Mouse (Mus musculus): ENCODE measurements around the gene Ablim1. TPM values are rescaled to one million over a fixed set of nuclear protein-coding genes. Genes with fewer than 3 reads are reported as not detected.

The Ablim1 gene
- polyA plus RNA-seq, 1 experiment from 2014 or later: 26.6 TPM

DNA sequence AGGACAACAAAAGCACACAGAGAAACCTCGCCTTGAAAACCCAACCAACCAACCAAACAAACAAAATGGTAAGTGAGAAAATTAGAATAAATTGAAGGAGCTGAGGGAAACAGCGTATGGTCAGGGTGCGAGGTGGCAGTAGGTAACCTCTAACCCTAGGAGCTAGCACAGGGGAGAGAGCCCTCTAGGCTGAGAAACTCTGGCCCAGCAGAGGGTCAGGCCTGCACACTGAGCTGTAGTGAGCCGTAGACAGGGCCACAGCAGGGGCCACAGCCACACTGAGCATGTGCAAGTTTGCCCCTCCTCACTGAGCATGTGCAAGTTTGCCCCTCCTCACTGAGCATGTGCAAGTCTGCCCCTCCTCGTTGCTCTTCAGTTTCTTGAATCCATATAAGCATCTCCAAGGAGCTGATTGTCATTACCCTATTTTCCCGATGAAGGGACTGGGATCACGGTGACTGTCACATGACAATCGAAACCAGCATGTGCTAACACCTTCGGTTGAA, 247.6 kb downstream of the Ablim1 start:
- Histone ChIP-seq H3K4me3 (no peak overlapping the region), H3K36me3 (no peaks in the 10 kb centered on the region; the same call in 1 of the 2 replicates), H3K27me3 (no peaks in the 10 kb centered on the region), H3K4me2 (replicated peaks) (no peak overlapping the region), H3K4me1 (peaks cover 4% of the 10 kb centered on the region; the same call in 1 of the 2 replicates), H3K9ac (no peak overlapping the region), H3K9me3 (replicated peaks) (no peaks in the 10 kb centered on the region), H3K27ac (no peak overlapping the region)
- no peak for ATAC-seq (ENCODE audit: low FRiP score)
- WGBS: 83% methylated on average over 9 of the region's 9 CpGs

DNA sequence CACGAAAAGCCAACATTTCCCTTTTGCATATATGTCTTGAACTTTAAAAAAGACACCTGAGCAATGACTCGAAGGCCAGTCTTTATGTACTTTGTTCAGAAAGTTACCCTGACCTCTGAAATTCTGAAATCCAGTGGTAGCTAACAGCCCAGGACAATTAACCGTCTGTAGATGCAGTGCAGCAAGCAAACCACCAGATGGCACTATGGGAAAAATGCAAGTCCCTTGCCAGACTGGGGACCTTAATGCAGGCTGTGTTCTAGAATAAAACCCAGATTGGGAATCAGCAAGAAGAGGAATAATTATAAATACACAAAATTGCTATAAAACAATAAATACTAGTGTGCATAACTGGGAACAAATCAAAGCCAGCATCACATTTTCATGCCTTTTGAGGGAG, 248.4 kb downstream of the Ablim1 start:
- Histone ChIP-seq H3K4me2 (replicated peaks) (no peak overlapping the region), H3K27me3 (no peaks in the 10 kb centered on the region), H3K9ac (no peak overlapping the region), H3K9me3 (replicated peaks) (no peaks in the 10 kb centered on the region), H3K4me1 (peaks cover 4% of the 10 kb centered on the region; the same call in 1 of the 2 replicates), H3K36me3 (no peaks in the 10 kb centered on the region; the same call in 1 of the 2 replicates), H3K4me3 (no peak overlapping the region), H3K27ac (no peak overlapping the region)
- no peak for ATAC-seq (ENCODE audit: low FRiP score)
- 29% methylated on average over 3 of the region's 3 CpGs for WGBS

- H3K27ac ChIP-seq: no peak overlapping the region
- no peak overlapping the region for H3K4me3 ChIP-seq
- peaks cover 3% of the 10 kb centered on the region for H3K36me3 ChIP-seq
- no peak overlapping the region for H3K4me2 ChIP-seq (replicated peaks)
- H3K9me3 ChIP-seq (replicated peaks): peaks cover 2% of the 10 kb centered on the region
- H3K9ac ChIP-seq: no peak overlapping the region
- no peaks in the 10 kb centered on the region for H3K27me3 ChIP-seq
- WGBS: 57% methylated on average over 4 of the region's 4 CpGs
- no peak for ATAC-seq (ENCODE audit: low FRiP score)
- H3K4me1 ChIP-seq: peaks cover 4% of the 10 kb centered on the region; the same call in 1 of the 2 replicates
These were observed 252.0 kb downstream of the Ablim1 start for GRCm38 (mm10) chr19:57062746-57063145.

DNA sequence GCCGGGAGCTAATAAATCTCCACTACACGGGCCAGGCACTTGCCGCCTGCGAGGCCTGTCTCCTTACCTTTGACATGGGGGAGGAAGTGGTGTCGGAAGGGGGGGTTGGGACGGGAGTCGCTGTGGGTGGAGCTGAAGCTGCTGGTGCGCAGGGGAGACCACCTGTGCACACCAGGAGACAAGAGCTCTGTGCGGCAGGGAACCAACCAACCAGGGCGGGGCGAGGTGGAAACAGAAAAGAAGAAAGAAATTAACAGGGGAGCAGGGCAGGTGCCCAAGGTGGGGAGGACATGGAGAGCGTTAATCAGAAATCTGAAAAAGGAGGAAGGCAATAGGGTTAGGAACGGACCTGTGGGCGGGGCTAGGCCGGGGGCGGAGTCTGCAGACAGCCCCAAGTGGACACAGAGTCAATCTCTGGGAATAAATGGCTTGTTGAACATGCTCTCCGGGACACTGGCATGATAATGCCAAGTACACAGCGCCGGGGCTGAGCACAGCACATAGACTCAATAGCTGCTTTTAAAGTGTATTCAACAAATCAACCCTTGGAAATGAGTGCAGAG, 255.6 kb downstream of the Ablim1 start:
- Histone ChIP-seq H3K36me3 (peaks cover 6% of the 10 kb centered on the region), H3K4me3 (no peak overlapping the region), H3K4me1 (peaks cover 4% of the 10 kb centered on the region; the same call in 1 of the 2 replicates), H3K27ac (no peak overlapping the region), H3K9me3 (replicated peaks) (peaks cover 4% of the 10 kb centered on the region), H3K4me2 (replicated peaks) (no peak overlapping the region), H3K9ac (no peak overlapping the region), H3K27me3 (no peaks in the 10 kb centered on the region)
- no peak for ATAC-seq (ENCODE audit: low FRiP score)
- WGBS: 35% methylated on average over 19 of the region's 19 CpGs

GRCm38 (mm10) chr19:57057568-57057967, 257.2 kb downstream of the Ablim1 start:
- 97% methylated on average over 2 of the region's 2 CpGs for WGBS
- Histone ChIP-seq H3K4me2 (replicated peaks) (no peak overlapping the region), H3K9me3 (replicated peaks) (peaks cover 4% of the 10 kb centered on the region), H3K36me3 (peaks cover 6% of the 10 kb centered on the region), H3K27ac (no peak overlapping the region), H3K4me3 (no peak overlapping the region), H3K4me1 (peaks cover 4% of the 10 kb centered on the region; the same call in 1 of the 2 replicates), H3K27me3 (no peaks in the 10 kb centered on the region), H3K9ac (no peak overlapping the region)
- ATAC-seq (ENCODE audit: low FRiP score): no peak

- H3K27me3 ChIP-seq: no peaks in the 10 kb centered on the region; the same call in 1 of the 2 replicates
- H3K9ac ChIP-seq: no peak overlapping the region
- H3K4me3 ChIP-seq: no peak overlapping the region
- no peak overlapping the region for H3K27ac ChIP-seq
- no peak overlapping the region for H3K4me2 ChIP-seq (replicated peaks)
- WGBS: 91% methylated on average over 16 of the region's 16 CpGs
- peaks cover 4% of the 10 kb centered on the region; the same call in 1 of the 2 replicates for H3K4me1 ChIP-seq
- ATAC-seq (ENCODE audit: low FRiP score): no peak
- peaks cover 6% of the 10 kb centered on the region for H3K36me3 ChIP-seq
- peaks cover 4% of the 10 kb centered on the region for H3K9me3 ChIP-seq (replicated peaks)
These were observed 259.3 kb downstream of the Ablim1 start for GRCm38 (mm10) chr19:57055215-57056120.

DNA sequence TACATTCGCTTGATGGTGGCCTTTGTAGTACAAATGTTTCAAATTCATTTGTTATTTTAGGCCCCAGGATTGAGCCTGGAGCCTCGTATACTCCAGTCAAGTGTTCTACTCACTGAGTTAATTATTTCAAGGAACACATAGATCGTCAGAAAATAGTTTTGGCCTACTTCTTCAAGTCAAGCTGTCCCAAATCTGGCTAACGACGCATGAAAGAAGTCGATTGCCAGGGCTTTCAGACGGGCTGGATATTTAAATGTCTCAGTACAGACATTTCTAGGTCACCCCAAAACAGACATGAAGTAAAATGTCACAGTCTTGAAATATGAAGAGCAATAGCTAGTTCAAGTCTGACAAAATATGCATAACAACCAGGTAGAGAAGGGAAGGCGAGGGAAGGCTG, 261.8 kb downstream of the Ablim1 start:
- Histone ChIP-seq H3K27ac (no peak overlapping the region), H3K9ac (no peak overlapping the region), H3K4me3 (no peak overlapping the region), H3K4me1 (peaks cover 10% of the 10 kb centered on the region), H3K27me3 (no peaks in the 10 kb centered on the region; the same call in 1 of the 2 replicates), H3K36me3 (peaks cover 5% of the 10 kb centered on the region), H3K9me3 (replicated peaks) (peaks cover 4% of the 10 kb centered on the region), H3K4me2 (replicated peaks) (no peak overlapping the region)
- no peak for ATAC-seq (ENCODE audit: low FRiP score)
- 78% methylated on average over 8 of the region's 8 CpGs for WGBS

- no peak overlapping the region for H3K4me3 ChIP-seq
- H3K9me3 ChIP-seq (replicated peaks): no peaks in the 10 kb centered on the region
- 94% methylated on average over 7 of the region's 7 CpGs for WGBS
- no peak overlapping the region for H3K4me2 ChIP-seq (replicated peaks)
- H3K4me1 ChIP-seq: peaks cover 10% of the 10 kb centered on the region
- no peak for ATAC-seq (ENCODE audit: low FRiP score)
- no peaks in the 10 kb centered on the region; the same call in 1 of the 2 replicates for H3K27me3 ChIP-seq
- no peaks in the 10 kb centered on the region for H3K36me3 ChIP-seq
- no peak overlapping the region for H3K27ac ChIP-seq
- no peak overlapping the region for H3K9ac ChIP-seq
These were observed 262.7 kb downstream of the Ablim1 start for GRCm38 (mm10) chr19:57052016-57052415.

GRCm38 (mm10) chr19:57049592-57050090, 265.1 kb downstream of the Ablim1 start:
- Histone ChIP-seq H3K36me3 (no peaks in the 10 kb centered on the region), H3K9ac (no peak overlapping the region), H3K27me3 (no peaks in the 10 kb centered on the region; the same call in 1 of the 2 replicates), H3K4me1 (peaks cover 10% of the 10 kb centered on the region), H3K4me3 (no peak overlapping the region), H3K9me3 (replicated peaks) (no peaks in the 10 kb centered on the region), H3K27ac (no peak overlapping the region; the same call in 1 of the 2 replicates), H3K4me2 (replicated peaks) (no peak overlapping the region)
- ATAC-seq (ENCODE audit: low FRiP score): no peak
- 54% methylated on average over 16 of the region's 16 CpGs for WGBS

- H3K36me3 ChIP-seq: no peaks in the 10 kb centered on the region
- no peaks in the 10 kb centered on the region; the same call in 1 of the 2 replicates for H3K27me3 ChIP-seq
- ATAC-seq (ENCODE audit: low FRiP score): no peak
- H3K9me3 ChIP-seq (replicated peaks): no peaks in the 10 kb centered on the region
- 81% methylated on average over 9 of the region's 9 CpGs for WGBS
- no peak overlapping the region for H3K27ac ChIP-seq
- peaks cover 10% of the 10 kb centered on the region for H3K4me1 ChIP-seq
- H3K4me2 ChIP-seq (replicated peaks): no peak overlapping the region
- H3K9ac ChIP-seq: no peak overlapping the region
- no peak overlapping the region for H3K4me3 ChIP-seq
These were observed 266.9 kb downstream of the Ablim1 start for GRCm38 (mm10) chr19:57047671-57048320.

DNA sequence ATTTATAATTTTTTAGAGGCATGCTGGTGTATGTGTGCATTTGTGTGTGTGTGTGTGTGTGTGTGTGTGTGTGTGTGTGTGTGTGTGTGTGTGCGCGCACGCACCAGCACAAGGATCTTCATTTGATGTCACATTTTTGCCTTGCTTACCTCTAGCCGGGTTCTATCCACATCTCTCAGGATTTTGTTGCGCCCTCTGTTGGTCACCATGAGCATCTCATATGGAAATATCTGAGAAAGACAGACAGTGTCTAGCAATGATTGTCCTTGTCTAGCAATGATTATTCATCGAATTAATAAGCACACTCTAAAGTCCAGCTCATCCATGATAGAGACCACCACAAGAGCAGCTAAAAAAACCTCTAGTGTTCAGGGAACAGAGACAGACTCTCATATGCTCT, 275.5 kb downstream of the Ablim1 start:
- Histone ChIP-seq H3K4me2 (replicated peaks) (no peak overlapping the region), H3K27ac (no peak overlapping the region), H3K9me3 (replicated peaks) (no peaks in the 10 kb centered on the region), H3K4me1 (peaks cover 4% of the 10 kb centered on the region; the same call in 1 of the 2 replicates), H3K4me3 (no peak overlapping the region), H3K27me3 (no peaks in the 10 kb centered on the region), H3K9ac (no peak overlapping the region), H3K36me3 (no peaks in the 10 kb centered on the region)
- no peak for ATAC-seq (ENCODE audit: low FRiP score)
- 64% methylated on average over 6 of the region's 6 CpGs for WGBS

DNA sequence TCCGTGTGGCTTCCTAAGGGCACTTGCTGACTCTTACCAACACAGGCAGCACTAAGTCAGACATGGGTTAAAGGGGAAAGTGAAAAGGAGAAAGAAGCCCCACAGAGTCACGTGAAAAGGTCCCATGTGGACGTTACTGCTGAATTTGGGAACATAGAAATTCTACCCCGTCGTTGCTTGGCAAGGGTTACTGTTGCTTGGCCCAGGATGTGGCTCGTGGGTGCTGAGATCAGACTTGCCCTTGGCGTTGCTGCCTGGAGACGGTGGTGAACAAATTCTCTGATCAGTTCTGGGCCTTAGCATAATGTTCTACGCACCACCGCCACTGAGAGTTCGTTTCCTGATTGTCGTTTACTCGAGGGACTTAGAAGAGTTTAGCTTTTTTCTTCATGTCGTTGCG, 277.9 kb downstream of the Ablim1 start:
- 83% methylated on average over 15 of the region's 15 CpGs for WGBS

More for the DNA sequence above, 277.9 kb downstream of the Ablim1 start:
- Histone ChIP-seq H3K9ac (no peak overlapping the region), H3K36me3 (no peaks in the 10 kb centered on the region), H3K27ac (no peak overlapping the region), H3K4me1 (peaks cover 4% of the 10 kb centered on the region; the same call in 1 of the 2 replicates), H3K4me2 (replicated peaks) (no peak overlapping the region), H3K4me3 (no peak overlapping the region), H3K9me3 (replicated peaks) (no peaks in the 10 kb centered on the region), H3K27me3 (no peaks in the 10 kb centered on the region)
- ATAC-seq (ENCODE audit: low FRiP score): no peak

Measured in hindbrain, embryonic 12.5 days (tissue).